Mouse (Mus musculus) forebrain, embryonic 12.5 days (tissue): Measurements from ENCODE around the gene Cldn1. TPM values are rescaled to one million over a fixed set of nuclear protein-coding genes. Genes with fewer than 3 reads are reported as not detected.

Experiments
- ATAC-seq: fragments of 200-750 bp; cut with Nextera tagmentation; 2 replicates; pipeline ENCODE4 v1.8.0; 2017; ENCODE audit warnings: moderate TSS enrichment; ENCODE audit not compliant: low FRiP score
- H3K27ac ChIP-seq: fragments of 300-500 bp; sonication (generic); 2 replicates; pipeline ENCODE4 v1.5.1; 2016; ENCODE audit warnings: mild to moderate bottlenecking
- H3K27me3 ChIP-seq: fragments of 300-500 bp; sonication (generic); 2 replicates; pipeline ENCODE4 v1.6.1; 2016; ENCODE audit warnings: mild to moderate bottlenecking
- H3K36me3 ChIP-seq: fragments of 300-500 bp; sonication (generic); replicated peaks from 2 replicates; pipeline ENCODE4 v1.6.1; 2016; ENCODE audit warnings: mild to moderate bottlenecking
- H3K4me1 ChIP-seq: fragments of 300-500 bp; sonication (generic); 2 replicates; pipeline ENCODE4 v1.6.1; 2016
- H3K4me2 ChIP-seq: fragments of 300-500 bp; sonication (generic); 2 replicates; pipeline ENCODE4 v1.6.1; 2016; ENCODE audit warnings: mild to moderate bottlenecking, moderate library complexity
- H3K4me3 ChIP-seq: fragments of 300-500 bp; sonication (generic); replicated peaks from 2 replicates; pipeline ENCODE4 v1.5.1; 2016; ENCODE audit warnings: mild to moderate bottlenecking
- H3K9ac ChIP-seq: fragments of 300-500 bp; sonication (generic); 2 replicates; pipeline ENCODE4 v1.6.1; 2016; ENCODE audit warnings: mild to moderate bottlenecking
- H3K9me3 ChIP-seq: fragments of 300-500 bp; sonication (generic); 2 replicates; pipeline ENCODE4 v1.6.1; 2016
- WGBS: fragments of 180-500 bp; shearing (Covaris S2); methylation state at CpG from one replicate; pipeline ENCODE4 v1.1.7; 2016; 5-methylcytosine and 5-hydroxymethylcytosine counted together
- polyA plus RNA-seq: library from polyadenylated mRNA; unstranded; fragments of >200 nt; fragmentation: Nextera tagmentation; extraction: Ambion mirVana; gene quantifications from 2 replicates; pipeline ENCODE4 v1.2.1, GENCODE M21; 2016

The Cldn1 gene
- 1.4 and 2.9 TPM in 2 replicates for polyA plus RNA-seq

DNA sequence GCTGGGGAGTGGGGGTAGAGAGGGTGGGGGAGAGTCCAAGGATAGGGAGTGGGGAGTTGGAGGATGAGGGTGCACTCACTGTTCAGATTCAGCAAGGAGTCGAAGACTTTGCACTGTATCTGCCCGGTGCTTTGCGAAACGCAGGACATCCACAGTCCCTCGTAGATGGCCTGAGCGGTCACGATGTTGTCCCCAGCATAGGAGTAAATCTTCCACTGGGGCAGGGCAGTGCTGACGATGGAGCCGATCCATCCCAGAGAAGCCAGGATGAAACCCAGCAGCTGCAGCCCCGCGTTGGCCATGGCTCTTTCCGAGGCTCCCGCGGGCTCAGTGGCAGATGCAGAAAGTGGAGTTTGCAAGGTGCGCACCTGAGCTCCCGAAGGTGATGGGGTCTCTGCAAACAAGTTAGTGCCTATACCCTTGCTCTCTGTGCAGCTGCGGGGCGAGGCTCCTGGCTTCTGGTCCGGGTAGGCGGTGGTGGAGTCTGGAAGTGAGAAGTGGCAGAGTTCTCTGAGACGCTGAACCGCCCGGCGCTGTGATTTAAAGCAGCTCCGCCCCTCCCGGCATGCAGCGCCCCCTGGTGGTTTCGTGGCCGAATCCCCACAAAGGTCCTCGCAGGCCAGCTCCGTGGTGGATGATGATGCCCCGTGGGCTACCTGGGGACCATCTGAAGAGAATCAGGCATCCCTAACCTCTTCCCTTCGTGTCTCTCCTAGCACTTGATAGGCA lies at the start of gene Cldn1:
TSS of gene Cldn1 (minus strand) at position 517 of the 729 bp plus-strand sequence.
- H3K27me3 ChIP-seq = peaks cover 13% of the 10 kb centered on the region
- H3K4me3 ChIP-seq = peak within 1 kb of the TSS; percentile 42
- no peak within 1 kb of the TSS for H3K27ac ChIP-seq
- no peaks in the 10 kb centered on the region for H3K36me3 ChIP-seq
- under 1% methylated on average over 33 of the region's 33 CpGs for WGBS
- peak within 1 kb of the TSS; percentile 86 for H3K4me2 ChIP-seq
- H3K4me1 ChIP-seq = peaks cover 7% of the 10 kb centered on the region; the same call in 1 of the 2 replicates
- H3K9ac ChIP-seq = peak within 1 kb of the TSS; percentile 38
- peak; percentile 93 for ATAC-seq
- no peaks in the 10 kb centered on the region for H3K9me3 ChIP-seq

DNA sequence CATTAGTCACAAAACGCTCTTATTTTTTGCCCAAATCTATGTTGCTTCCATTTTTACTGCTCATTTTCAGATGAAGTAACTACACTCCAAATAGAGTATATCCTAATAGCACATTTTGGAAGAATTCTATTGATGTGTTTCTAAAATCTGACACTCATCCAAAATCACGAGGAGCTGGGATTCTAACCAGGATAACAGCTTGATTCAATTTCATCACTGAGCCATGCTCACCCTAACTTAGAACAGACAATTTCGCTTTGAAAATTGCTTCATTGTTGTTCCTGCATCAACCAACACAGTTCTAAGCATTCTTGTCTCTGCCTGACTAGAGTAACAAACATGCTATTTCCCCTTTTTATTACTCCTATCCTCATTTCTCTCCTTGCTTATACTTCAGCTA lies 47.0 kb upstream of the Cldn1 start:
- Histone ChIP-seq H3K27me3 (no peaks in the 10 kb centered on the region), H3K9ac (no peak overlapping the region), H3K4me2 (no peak overlapping the region), H3K4me3 (no peak overlapping the region), H3K4me1 (no peaks in the 10 kb centered on the region), H3K9me3 (no peaks in the 10 kb centered on the region), H3K36me3 (no peaks in the 10 kb centered on the region), H3K27ac (no peak overlapping the region)
- ATAC-seq = no peak
- 88% methylated on average over 3 of the region's 3 CpGs for WGBS

DNA sequence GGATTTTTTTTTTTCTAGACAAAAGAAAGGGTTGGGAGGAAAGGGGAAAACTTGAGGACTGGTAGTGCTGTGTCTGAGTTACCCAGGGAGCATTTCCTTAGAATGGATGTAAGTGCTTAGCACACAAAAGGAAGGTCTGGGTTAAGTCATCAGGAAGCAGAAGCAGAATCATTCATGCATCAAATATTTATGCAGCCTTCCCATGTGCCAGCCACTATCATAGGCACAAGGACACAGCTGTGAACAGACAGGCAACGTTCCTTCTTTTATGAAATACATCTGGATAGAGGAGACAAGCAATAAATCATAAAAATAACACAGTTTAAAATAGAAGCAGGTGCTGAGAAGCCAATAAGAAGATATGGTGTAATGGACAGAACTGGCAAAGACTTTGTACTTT lies 32.4 kb upstream of the Cldn1 start:
- 74% methylated on average over 1 of the region's 1 CpGs for WGBS

GRCm38 (mm10) chr16:26400971-26401370 lies 29.3 kb upstream of the Cldn1 start:
- no peak for ATAC-seq
- H3K4me1 ChIP-seq = no peaks in the 10 kb centered on the region
- WGBS = 73% methylated on average over 3 of the region's 3 CpGs
- H3K9ac ChIP-seq = no peak overlapping the region
- no peak overlapping the region for H3K27ac ChIP-seq
- H3K9me3 ChIP-seq = no peaks in the 10 kb centered on the region
- H3K36me3 ChIP-seq = no peaks in the 10 kb centered on the region
- no peak overlapping the region for H3K4me2 ChIP-seq
- H3K27me3 ChIP-seq = no peaks in the 10 kb centered on the region
- no peak overlapping the region for H3K4me3 ChIP-seq

More for the DNA sequence above, 32.4 kb upstream of the Cldn1 start:
- H3K36me3 ChIP-seq = no peaks in the 10 kb centered on the region
- H3K4me3 ChIP-seq = no peak overlapping the region
- H3K27me3 ChIP-seq = no peaks in the 10 kb centered on the region
- H3K9ac ChIP-seq = no peak overlapping the region
- H3K4me1 ChIP-seq = no peaks in the 10 kb centered on the region
- H3K9me3 ChIP-seq = no peaks in the 10 kb centered on the region
- no peak for ATAC-seq
- no peak overlapping the region for H3K4me2 ChIP-seq
- H3K27ac ChIP-seq = no peak overlapping the region

GRCm38 (mm10) chr16:26400549-26400948 lies 28.9 kb upstream of the Cldn1 start:
- Histone ChIP-seq H3K4me2 (no peak overlapping the region), H3K9ac (no peak overlapping the region), H3K36me3 (no peaks in the 10 kb centered on the region), H3K4me1 (no peaks in the 10 kb centered on the region), H3K27ac (no peak overlapping the region), H3K27me3 (no peaks in the 10 kb centered on the region), H3K4me3 (no peak overlapping the region), H3K9me3 (no peaks in the 10 kb centered on the region)
- ATAC-seq = no peak
- WGBS = 85% methylated on average over 4 of the region's 4 CpGs

GRCm38 (mm10) chr16:26390936-26391335 lies 19.3 kb upstream of the Cldn1 start:
- Histone ChIP-seq H3K4me3 (no peak overlapping the region), H3K9ac (no peak overlapping the region), H3K36me3 (no peaks in the 10 kb centered on the region), H3K27me3 (no peaks in the 10 kb centered on the region), H3K4me1 (no peaks in the 10 kb centered on the region), H3K27ac (no peak overlapping the region), H3K9me3 (no peaks in the 10 kb centered on the region), H3K4me2 (no peak overlapping the region)
- WGBS = 86% methylated on average over 4 of the region's 4 CpGs
- ATAC-seq = no peak

DNA sequence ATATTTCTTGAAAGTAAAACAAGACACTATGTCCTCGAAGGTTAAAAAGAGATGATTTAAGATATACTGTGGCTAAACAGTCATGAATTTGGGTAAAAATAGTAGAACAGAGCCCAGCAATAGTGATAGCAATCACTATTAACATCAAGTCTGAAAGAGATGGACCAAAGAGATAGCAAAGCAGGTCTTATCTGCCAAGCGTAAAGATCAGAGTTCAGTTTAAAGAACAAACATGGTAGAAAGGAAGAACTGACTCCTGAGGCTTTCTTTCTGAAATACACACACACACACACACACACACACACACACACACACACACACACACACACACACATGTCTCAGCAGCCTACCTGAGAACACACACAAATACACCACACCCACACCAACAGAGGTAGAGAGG lies 14.5 kb upstream of the Cldn1 start:
- ATAC-seq = no peak
- Histone ChIP-seq H3K4me1 (no peaks in the 10 kb centered on the region), H3K36me3 (no peaks in the 10 kb centered on the region), H3K27ac (no peak overlapping the region), H3K9ac (no peak overlapping the region), H3K4me3 (no peak overlapping the region), H3K9me3 (no peaks in the 10 kb centered on the region), H3K4me2 (no peak overlapping the region), H3K27me3 (no peaks in the 10 kb centered on the region)
- 92% methylated on average over 2 of the region's 2 CpGs for WGBS

- ATAC-seq = no peak
- H3K27me3 ChIP-seq = no peaks in the 10 kb centered on the region
- no peaks in the 10 kb centered on the region for H3K36me3 ChIP-seq
- no peaks in the 10 kb centered on the region for H3K9me3 ChIP-seq
- H3K4me3 ChIP-seq = no peak overlapping the region
- no peak overlapping the region for H3K4me2 ChIP-seq
- H3K27ac ChIP-seq = no peak overlapping the region
- H3K4me1 ChIP-seq = no peaks in the 10 kb centered on the region
- WGBS = 87% methylated on average over 5 of the region's 5 CpGs
- no peak overlapping the region for H3K9ac ChIP-seq
Measured at GRCm38 (mm10) chr16:26384112-26384649, 12.5 kb upstream of the Cldn1 start.

DNA sequence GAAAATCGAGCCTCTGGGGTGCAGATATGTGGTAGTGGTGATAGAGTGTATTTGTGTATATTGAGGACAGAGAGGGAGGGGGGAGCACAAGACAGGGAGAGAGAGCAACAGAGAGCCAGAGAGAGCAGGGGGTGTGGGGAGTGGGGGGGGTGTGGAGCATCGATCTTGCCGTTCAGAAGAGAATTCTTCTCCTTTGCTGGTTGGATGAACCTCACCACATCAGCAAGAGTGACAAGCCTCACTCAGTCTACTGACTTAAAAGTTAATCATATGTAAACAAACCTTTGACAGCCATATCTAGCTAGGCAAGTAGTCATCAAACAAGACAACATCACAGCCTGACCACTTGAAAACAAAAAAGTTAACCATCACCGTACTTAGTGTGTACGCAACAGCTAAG lies 5.5 kb upstream of the Cldn1 start:
- H3K4me1 ChIP-seq = no peaks in the 10 kb centered on the region
- no peaks in the 10 kb centered on the region for H3K36me3 ChIP-seq
- no peaks in the 10 kb centered on the region for H3K27me3 ChIP-seq
- no peak overlapping the region for H3K9ac ChIP-seq
- 92% methylated on average over 5 of the region's 5 CpGs for WGBS
- ATAC-seq = no peak
- no peaks in the 10 kb centered on the region for H3K9me3 ChIP-seq
- H3K4me2 ChIP-seq = no peak overlapping the region
- no peak overlapping the region for H3K27ac ChIP-seq
- no peak overlapping the region for H3K4me3 ChIP-seq

DNA sequence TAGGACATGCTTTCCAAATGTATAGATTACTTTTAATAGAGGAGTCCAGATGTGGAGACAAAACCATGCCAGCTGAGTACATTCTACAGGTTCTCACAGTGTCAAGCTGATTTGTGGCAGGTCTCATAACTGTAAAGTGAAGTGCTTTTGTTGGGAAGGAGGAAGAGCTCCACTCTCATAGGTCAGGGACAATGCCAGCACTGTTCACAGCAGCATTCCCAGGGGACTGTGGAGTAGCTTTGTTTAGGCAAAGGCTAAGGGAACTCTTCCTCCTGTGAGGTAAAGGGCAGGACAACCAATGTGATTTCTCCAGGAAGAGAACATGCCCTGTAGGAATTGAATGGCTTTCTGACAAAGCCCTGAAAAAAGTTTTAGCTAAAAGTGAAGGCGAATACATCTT lies 1.5 kb downstream of the Cldn1 start:
- Histone ChIP-seq H3K9me3 (no peaks in the 10 kb centered on the region), H3K4me2 (no peak overlapping the region), H3K4me1 (peaks cover 7% of the 10 kb centered on the region; the same call in 1 of the 2 replicates), H3K9ac (no peak overlapping the region), H3K27me3 (peaks cover 13% of the 10 kb centered on the region), H3K4me3 (no peak overlapping the region), H3K27ac (no peak overlapping the region), H3K36me3 (no peaks in the 10 kb centered on the region)
- no peak for ATAC-seq
- WGBS = 100% methylated on average over 1 of the region's 1 CpGs

GRCm38 (mm10) chr16:26369044-26369730 lies 2.5 kb downstream of the Cldn1 start:
- Histone ChIP-seq H3K4me2 (no peak overlapping the region), H3K4me1 (peaks cover 7% of the 10 kb centered on the region; the same call in 1 of the 2 replicates), H3K4me3 (no peak overlapping the region), H3K27me3 (peaks cover 13% of the 10 kb centered on the region), H3K36me3 (no peaks in the 10 kb centered on the region), H3K27ac (no peak overlapping the region), H3K9me3 (no peaks in the 10 kb centered on the region), H3K9ac (no peak overlapping the region)
- ATAC-seq = no peak
- 92% methylated on average over 7 of the region's 7 CpGs for WGBS

DNA sequence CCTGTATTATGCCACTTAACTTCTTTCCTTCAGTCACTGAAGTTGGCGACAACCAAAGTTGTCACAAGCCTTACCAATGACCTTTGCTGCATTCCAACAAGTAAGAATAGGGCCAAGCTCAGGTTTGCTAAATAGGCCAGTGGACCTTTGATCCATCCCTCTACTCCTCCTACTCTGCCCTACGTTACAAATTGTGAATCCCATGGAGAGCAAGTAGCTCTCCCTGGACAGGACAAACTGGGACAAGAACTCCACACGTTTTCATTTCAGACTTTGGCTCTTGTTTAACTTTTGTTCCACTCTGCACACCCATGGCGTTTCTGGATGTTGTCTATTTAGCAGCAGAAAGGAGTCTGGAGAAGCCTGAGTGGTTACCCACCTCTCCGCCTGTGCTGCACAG lies 3.5 kb downstream of the Cldn1 start:
- H3K9ac ChIP-seq = no peak overlapping the region
- 74% methylated on average over 5 of the region's 5 CpGs for WGBS
- H3K4me2 ChIP-seq = no peak overlapping the region
- peaks cover 13% of the 10 kb centered on the region for H3K27me3 ChIP-seq
- H3K27ac ChIP-seq = no peak overlapping the region
- no peaks in the 10 kb centered on the region for H3K36me3 ChIP-seq
- no peak for ATAC-seq
- H3K4me3 ChIP-seq = no peak overlapping the region
- H3K9me3 ChIP-seq = no peaks in the 10 kb centered on the region
- peaks cover 7% of the 10 kb centered on the region; the same call in 1 of the 2 replicates for H3K4me1 ChIP-seq
